Mouse (Mus musculus): ENCODE results near the gene Auts2. TPM values are rescaled to one million over a fixed set of nuclear protein-coding genes. Genes with fewer than 3 reads are reported as not detected.

The Auts2 gene
- total RNA-seq, 2 experiments from 2014 or later, result 3.3 TPM; not detected in 1

GRCm38 (mm10) chr5:131916791-131917403 lies 626.2 kb downstream of the Auts2 start:
- no peak for ATAC-seq (replicated peaks; ENCODE audit: low FRiP score, low TSS enrichment, poor library complexity, severe bottlenecking)

- ATAC-seq (replicated peaks; ENCODE audit: low FRiP score, low TSS enrichment, poor library complexity, severe bottlenecking), result no peak
Observed at GRCm38 (mm10) chr5:131913562-131913961, 629.6 kb downstream of the Auts2 start.

GRCm38 (mm10) chr5:131912983-131913382 lies 630.2 kb downstream of the Auts2 start:
- ATAC-seq (replicated peaks; ENCODE audit: low FRiP score, low TSS enrichment, poor library complexity, severe bottlenecking), result no peak

- no peak for ATAC-seq (replicated peaks; ENCODE audit: low FRiP score, low TSS enrichment, poor library complexity, severe bottlenecking)
Observed at GRCm38 (mm10) chr5:131906313-131906712, 636.8 kb downstream of the Auts2 start.

GRCm38 (mm10) chr5:131904478-131904877 lies 638.7 kb downstream of the Auts2 start:
- no peak for ATAC-seq (replicated peaks; ENCODE audit: low FRiP score, low TSS enrichment, poor library complexity, severe bottlenecking)

- ATAC-seq (replicated peaks; ENCODE audit: low FRiP score, low TSS enrichment, poor library complexity, severe bottlenecking), result no peak
Observed at GRCm38 (mm10) chr5:131898048-131898638, 645.0 kb downstream of the Auts2 start.

- ATAC-seq (replicated peaks; ENCODE audit: low FRiP score, low TSS enrichment, poor library complexity, severe bottlenecking), result no peak
Observed at GRCm38 (mm10) chr5:131886636-131887035, 656.5 kb downstream of the Auts2 start.

- ATAC-seq (replicated peaks; ENCODE audit: low FRiP score, low TSS enrichment, poor library complexity, severe bottlenecking), result no peak
Observed at GRCm38 (mm10) chr5:131876569-131876968, 666.6 kb downstream of the Auts2 start.

GRCm38 (mm10) chr5:131875976-131876375 lies 667.2 kb downstream of the Auts2 start:
- no peak for ATAC-seq (replicated peaks; ENCODE audit: low FRiP score, low TSS enrichment, poor library complexity, severe bottlenecking)

- ATAC-seq (replicated peaks; ENCODE audit: low FRiP score, low TSS enrichment, poor library complexity, severe bottlenecking), result no peak
Observed at GRCm38 (mm10) chr5:131873116-131873515, 670.0 kb downstream of the Auts2 start.

GRCm38 (mm10) chr5:131869711-131870499 lies 673.2 kb downstream of the Auts2 start:
- ATAC-seq (replicated peaks; ENCODE audit: low FRiP score, low TSS enrichment, poor library complexity, severe bottlenecking), result no peak

- ATAC-seq (replicated peaks; ENCODE audit: low FRiP score, low TSS enrichment, poor library complexity, severe bottlenecking), result no peak
Observed at GRCm38 (mm10) chr5:131865200-131865599, 677.9 kb downstream of the Auts2 start.

GRCm38 (mm10) chr5:131857976-131858375 lies 685.2 kb downstream of the Auts2 start:
- no peak for ATAC-seq (replicated peaks; ENCODE audit: low FRiP score, low TSS enrichment, poor library complexity, severe bottlenecking)

GRCm38 (mm10) chr5:131855358-131855757 lies 687.8 kb downstream of the Auts2 start:
- ATAC-seq (replicated peaks; ENCODE audit: low FRiP score, low TSS enrichment, poor library complexity, severe bottlenecking), result no peak

GRCm38 (mm10) chr5:131851597-131852453 lies 691.3 kb downstream of the Auts2 start:
- ATAC-seq (replicated peaks; ENCODE audit: low FRiP score, low TSS enrichment, poor library complexity, severe bottlenecking), result no peak

- ATAC-seq (replicated peaks; ENCODE audit: low FRiP score, low TSS enrichment, poor library complexity, severe bottlenecking), result no peak
Observed at GRCm38 (mm10) chr5:131850632-131851335, 692.4 kb downstream of the Auts2 start.

- no peak for ATAC-seq (replicated peaks; ENCODE audit: low FRiP score, low TSS enrichment, poor library complexity, severe bottlenecking)
Observed at GRCm38 (mm10) chr5:131849644-131850043, 693.5 kb downstream of the Auts2 start.

GRCm38 (mm10) chr5:131844519-131844800 lies 698.7 kb downstream of the Auts2 start:
- no peak for ATAC-seq (replicated peaks; ENCODE audit: low FRiP score, low TSS enrichment, poor library complexity, severe bottlenecking)

- no peak for ATAC-seq (replicated peaks; ENCODE audit: low FRiP score, low TSS enrichment, poor library complexity, severe bottlenecking)
Observed at GRCm38 (mm10) chr5:131843766-131844518, 699.2 kb downstream of the Auts2 start.

Measured in megakaryocyte-erythroid progenitor cell, adult 5-6 weeks (primary cell).